Mouse (Mus musculus): Measurements from ENCODE around the gene Trcg1. TPM values are rescaled to one million over a fixed set of nuclear protein-coding genes. Genes with fewer than 3 reads are reported as not detected.

The Trcg1 gene
- total RNA-seq, 2 experiments from 2014 or later, result not detected

DNA sequence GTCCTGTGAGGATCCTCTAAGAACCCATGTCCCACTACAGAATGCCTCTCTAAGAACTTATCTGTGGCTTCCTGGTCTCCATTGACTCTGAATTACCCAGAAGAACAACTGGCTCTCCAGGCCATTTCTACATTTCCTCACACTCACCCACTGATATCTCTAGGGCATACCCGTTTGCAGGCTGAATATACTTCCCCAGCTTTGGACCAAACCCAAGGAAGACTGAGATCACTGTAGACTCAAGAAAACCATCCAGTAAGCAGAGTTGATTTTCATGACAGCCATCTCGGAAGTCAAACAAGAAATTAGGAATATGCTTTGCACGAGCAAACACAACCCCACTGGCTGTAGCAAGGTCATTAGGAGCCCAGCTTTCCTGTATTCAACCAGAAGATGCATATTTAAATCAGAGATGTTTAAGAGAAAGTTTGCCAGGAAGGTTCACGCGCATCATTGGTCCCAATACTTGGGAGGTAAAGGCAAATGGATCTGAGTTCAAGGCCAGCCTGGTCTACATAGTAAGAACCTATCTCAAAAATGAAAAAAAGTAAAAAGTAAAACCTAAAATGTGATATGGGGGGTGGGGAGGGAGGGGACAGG is 3.9 kb upstream of the Trcg1 start:
- no peak for DNase-seq (ENCODE audit: low spot score in 2 of 2)

DNA sequence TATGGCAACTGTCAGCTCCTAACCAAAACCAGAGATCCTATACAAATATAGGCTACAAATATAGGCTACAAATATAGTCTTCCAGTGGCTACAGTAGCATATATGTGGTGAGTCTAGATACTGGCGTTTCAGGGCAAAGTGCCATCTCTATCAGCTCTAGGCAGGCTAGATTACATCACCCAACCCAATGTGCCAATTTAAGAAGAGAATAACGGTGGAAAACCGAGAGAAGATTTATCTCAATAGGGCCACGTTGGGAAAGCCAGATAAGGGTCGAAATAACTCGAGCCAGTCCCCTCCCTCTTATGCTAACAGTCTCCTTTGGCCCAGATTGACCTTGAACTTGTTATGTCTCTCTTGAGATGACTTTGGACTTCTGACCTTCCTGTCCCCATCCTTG is 3.2 kb upstream of the Trcg1 start:
- DNase-seq (ENCODE audit: low spot score in 2 of 2), result no peak

DNA sequence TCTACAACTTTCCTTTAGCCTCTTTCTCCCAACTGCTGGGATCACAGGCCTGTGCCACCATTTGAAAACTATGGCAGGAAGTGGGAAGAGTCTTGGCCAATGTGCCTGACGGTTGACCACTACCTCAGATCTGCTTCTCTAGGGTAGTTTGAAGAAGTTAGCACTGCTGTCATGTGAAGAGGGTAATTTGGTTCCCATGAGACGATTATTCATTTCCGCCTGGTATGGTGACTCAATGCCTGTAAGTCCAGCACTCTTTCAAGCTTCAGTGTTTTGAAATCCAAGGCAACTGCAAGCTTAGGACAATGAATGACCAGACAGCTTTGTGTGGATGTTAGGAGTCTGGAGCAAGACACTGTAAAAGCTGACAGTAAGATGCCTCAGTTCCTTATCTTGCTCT is 2.6 kb upstream of the Trcg1 start:
- DNase-seq (ENCODE audit: low spot score in 2 of 2), result no peak

DNA sequence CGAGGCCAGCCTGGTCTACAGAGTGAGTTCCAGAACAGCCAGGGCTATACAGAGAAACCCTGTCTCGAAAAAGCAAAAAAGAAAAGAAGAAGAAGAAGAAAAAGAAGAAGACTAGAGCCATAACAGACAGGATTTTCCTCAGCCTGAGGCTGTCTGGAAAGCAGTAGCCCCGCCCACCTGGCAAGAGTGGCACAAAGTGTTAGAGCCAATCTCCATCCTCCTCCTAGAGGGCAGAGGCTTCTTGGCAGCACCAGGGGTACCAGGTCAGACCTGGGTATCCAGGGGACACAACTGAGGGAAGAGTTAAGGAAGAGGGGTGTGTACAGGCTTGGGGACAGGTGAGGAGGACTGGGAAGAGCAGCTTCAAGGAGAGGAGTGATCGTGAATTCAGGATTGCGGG is 1.3 kb downstream of the Trcg1 start:
- DNase-seq (ENCODE audit: low spot score in 2 of 2), result no peak

DNA sequence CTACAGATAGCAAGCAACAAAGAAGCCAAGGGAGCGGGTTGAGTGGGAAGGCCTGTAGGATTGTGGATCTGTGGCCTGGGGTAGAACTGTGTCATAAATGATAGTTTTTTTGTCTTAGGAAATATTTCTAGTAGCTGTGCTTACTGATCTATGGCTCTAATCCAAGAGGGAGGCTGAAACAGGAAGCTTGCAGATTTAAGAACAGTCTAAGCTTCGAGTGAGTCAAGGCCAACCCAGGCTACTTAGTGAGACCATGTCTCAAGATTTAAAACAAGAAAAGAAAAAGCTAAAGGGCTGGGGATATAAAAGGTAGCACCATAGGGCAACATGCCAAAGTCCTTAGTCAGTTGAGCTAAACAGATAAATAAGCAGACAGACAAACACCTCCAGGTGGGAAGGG is 1.9 kb downstream of the Trcg1 start:
- DNase-seq (ENCODE audit: low spot score in 2 of 2), result no peak

DNA sequence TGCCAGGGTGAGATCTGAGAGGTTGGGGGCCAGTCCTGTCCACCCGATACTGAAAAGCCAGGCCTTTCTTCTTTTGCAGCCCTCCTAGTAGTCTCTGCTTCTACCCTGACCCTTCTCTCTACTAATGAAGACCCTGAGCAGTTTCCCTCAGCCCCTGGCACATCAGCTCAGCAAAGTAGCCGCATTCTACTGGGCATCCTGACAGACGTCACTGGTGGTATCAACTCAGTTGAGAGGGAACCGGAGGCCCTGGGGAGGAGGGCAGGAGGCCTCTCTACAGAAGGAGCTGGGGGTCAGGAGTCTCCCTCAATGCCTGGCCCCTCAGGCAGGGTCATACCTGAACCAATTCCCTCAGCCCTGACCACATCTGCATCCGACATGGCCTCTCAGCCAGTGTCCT is 4.8 kb downstream of the Trcg1 start:
- DNase-seq (ENCODE audit: low spot score in 2 of 2), result no peak

GRCm38 (mm10) chr9:57242916-57243315 is 6.6 kb downstream of the Trcg1 start:
- no peak for DNase-seq (ENCODE audit: low spot score in 2 of 2)

- no peak for DNase-seq (ENCODE audit: low spot score in 2 of 2)
These were observed 7.8 kb downstream of the Trcg1 start for GRCm38 (mm10) chr9:57244106-57244685.

GRCm38 (mm10) chr9:57246482-57246881 is 10.1 kb downstream of the Trcg1 start:
- no peak for DNase-seq (ENCODE audit: low spot score in 2 of 2)

GRCm38 (mm10) chr9:57247201-57247671 is 10.9 kb downstream of the Trcg1 start:
- no peak for DNase-seq (ENCODE audit: low spot score in 2 of 2)

DNA sequence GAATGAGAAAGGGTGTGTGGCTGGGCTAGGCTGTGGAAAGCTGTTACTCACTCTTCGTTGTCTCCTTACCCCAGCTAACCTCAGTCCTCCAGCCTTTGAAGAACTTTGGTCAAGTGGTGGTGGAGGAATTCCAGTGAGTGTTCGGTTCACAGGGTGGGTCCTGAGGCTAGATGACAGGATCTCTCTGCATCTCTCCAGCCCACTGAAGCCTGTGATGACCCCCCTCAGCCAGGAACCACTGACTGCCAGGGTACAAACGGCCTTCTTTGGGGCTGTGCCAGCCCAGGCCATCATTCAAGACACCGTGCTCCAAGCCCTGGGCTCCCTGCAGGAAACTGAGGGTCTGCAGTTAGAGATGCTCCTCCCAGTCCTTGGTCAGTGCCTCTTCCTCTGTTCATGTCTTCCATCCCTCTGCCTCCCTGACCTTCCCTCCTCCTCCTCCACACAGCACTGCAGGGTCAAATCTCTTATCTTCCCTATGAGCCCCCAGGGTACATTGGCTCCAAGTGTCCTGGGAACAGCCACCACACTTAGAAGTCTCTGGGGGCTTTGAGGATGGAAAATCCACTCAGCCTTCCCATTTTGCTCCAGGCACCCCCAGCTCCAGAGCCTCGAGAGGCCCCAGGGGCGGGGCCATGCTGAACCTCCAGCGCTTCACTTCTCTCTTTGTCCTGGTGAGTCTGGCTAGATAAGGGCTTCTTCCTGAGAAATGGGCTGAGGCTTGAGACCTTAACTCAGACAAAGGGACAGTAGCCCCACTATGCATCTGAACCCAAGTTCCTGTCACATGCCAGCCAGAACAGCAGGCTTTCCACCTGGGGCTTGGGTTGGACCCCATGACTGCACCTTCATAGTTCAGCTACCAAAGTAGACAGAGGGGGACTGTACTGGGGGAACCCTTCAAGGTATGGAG is 11.9 kb downstream of the Trcg1 start:
- no peak for DNase-seq (ENCODE audit: low spot score in 2 of 2)

GRCm38 (mm10) chr9:57250026-57250425 is 13.7 kb downstream of the Trcg1 start:
- DNase-seq (ENCODE audit: low spot score in 2 of 2), result no peak

DNA sequence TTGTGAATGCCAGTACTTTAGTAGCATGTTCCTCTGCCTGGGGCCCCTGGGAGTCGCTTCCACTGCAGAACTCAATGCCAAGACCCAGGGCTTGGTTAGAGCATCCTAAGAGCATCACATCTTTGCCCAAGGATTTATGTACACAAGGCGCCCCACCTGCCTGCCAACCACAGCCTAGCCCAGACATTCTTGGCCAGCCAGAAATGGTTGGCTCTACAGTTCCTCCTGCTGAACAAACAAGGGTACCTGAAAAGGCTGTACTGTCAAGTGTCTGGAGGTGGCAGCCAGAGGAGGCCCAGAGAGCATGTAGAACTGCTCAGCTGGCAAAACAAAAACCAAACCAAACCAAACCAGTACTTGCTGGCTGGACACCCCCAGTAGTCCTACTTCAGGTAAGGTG is 14.8 kb downstream of the Trcg1 start:
- DNase-seq (ENCODE audit: low spot score in 2 of 2), result no peak

GRCm38 (mm10) chr9:57254061-57254460 is 17.7 kb downstream of the Trcg1 start:
- DNase-seq (ENCODE audit: low spot score in 2 of 2), result no peak

DNA sequence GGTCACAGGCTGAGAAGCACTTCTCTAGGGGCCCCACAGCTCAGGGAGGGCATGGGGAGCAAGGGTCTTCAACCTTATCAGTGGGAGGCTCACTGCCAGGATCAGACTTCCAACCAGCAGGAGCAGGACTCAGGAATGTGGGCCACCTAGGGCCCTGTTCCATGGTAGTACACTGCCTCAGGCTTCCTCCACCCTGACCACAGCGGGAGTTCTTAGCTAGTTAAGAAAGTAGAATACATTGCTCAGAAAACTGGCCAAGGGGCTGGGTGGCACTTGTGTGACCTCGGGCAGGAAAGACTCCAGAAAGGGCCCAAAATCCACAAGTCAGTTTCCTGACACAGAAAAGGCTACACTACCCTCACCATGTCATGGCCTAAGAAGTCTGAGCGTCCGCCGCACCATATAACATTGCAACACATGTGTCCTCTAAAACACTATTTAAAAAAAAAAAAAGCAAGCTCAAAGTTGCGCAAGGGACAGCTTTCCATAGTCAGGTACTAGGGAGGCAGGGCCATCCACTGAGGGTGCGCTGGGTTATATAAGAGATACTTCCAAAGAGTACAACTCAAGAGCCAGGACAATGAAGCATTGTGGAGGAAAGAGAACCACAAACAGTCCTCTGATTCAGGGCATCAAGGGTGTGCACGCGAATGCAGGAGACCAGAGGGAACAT is 18.6 kb downstream of the Trcg1 start:
- DNase-seq (ENCODE audit: low spot score in 2 of 2), result no peak

DNA sequence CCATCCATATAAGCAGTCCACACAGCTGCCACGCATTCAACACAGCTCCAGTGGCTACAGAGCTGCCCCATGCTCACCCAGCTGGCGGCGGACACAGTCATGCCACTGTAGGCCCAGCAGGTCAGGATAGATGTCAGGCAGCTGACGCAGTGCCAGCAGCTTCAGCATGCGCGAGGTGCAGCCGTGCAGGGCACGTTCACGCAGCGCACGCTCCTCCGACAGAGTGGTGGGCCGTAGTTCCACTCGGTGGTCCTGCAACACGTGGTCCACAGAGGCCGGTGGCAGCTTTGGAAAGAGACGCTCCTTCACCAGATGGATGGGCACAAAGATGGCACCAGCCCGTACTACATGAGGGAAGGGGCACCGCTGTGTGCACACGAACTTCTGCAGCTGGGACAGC is 20.0 kb downstream of the Trcg1 start:
- no peak for DNase-seq (ENCODE audit: low spot score in 2 of 2)

GRCm38 (mm10) chr9:57256861-57257260 is 20.5 kb downstream of the Trcg1 start:
- DNase-seq (ENCODE audit: low spot score in 2 of 2), result no peak

DNA sequence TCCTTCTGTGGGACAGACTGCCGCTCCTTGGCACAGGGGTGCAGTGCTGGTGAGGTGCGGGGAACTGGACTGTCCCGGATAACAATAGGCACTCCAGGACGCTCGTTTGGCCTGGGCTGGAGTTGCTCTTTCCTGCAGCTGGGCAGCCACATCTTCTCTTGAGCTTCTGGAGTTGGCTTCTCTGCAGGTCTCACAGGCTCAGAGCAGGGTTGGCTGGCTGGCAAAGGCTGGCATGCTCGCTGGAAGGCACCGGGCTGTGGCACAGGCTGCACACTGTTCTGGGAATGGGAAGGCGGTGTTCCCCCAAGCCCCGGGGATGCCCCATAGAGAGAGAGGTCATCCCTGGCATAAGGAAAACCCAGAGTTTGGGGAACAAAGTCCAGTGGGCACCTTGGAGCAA is 21.3 kb downstream of the Trcg1 start:
- peak in 1 of 2 experiments; percentile 66 for DNase-seq (ENCODE audit: low spot score in 2 of 2)

GRCm38 (mm10) chr9:57259736-57260135 is 23.4 kb downstream of the Trcg1 start:
- DNase-seq (ENCODE audit: low spot score in 2 of 2), result peak; percentile 86 to 92

GRCm38 (mm10) chr9:57260940-57261339 is 24.6 kb downstream of the Trcg1 start:
- DNase-seq (ENCODE audit: low spot score in 2 of 2), result no peak

DNA sequence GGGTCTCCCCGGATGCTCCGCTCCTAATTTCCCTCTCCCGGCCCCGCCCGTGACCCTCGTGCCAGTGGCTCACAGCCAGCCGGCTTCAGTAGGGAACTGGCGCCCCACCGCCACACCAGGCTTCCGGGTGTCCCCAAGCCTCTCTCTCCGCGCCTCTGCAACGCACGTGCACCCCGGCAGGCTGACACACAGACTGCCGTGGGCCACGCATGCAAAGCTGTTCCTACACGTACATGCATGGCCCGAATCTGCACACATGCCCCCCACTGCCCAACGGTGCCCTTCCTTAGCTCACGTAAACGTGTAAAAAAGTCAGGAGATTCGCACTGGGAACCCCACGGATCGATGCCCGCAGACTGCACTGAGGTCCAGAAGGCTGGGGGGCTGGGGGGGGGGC is 25.2 kb downstream of the Trcg1 start:
- DNase-seq (ENCODE audit: low spot score in 2 of 2), result peak; percentile 49 to 58
